Mouse (Mus musculus): ENCODE measurements around the gene Actr3.
"Not testable (repeated sequence)": the region's sequence is repeated elsewhere in the genome, so short reads cannot be mapped to it uniquely, and the experiment has no call there.

The Actr3 gene

DNA sequence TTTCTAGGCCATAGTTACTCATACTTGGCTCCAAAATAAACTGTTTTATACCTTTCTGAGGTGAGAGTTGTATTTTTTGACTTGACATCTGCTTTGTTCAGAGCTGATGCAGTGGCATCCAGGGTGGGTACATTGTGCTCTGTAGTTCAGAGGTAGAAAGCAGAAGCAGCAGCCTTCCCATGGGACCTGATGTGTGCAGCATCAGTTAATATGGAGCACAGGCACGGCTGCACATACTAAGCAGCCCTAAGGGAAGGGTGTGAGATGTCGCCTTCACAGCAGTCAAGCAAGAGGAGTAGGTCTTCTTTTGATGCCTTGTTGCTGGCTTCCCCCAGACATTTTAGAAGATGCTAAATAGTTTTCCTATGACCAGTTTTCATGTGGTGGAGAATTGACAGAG, 3.3 kb upstream of the Actr3 start:
- DNase-seq (ENCODE audit: low spot score): no peak

GRCm38 (mm10) chr1:125437927-125438326, 2.4 kb upstream of the Actr3 start:
- DNase-seq (ENCODE audit: low spot score): no peak

GRCm38 (mm10) chr1:125437161-125437560, 1.6 kb upstream of the Actr3 start:
- no peak for DNase-seq (ENCODE audit: low spot score)

- DNase-seq (ENCODE audit: low spot score): no peak
These were observed 534 bp downstream of the Actr3 start for GRCm38 (mm10) chr1:125435018-125435368.

GRCm38 (mm10) chr1:125434485-125435001, 984 bp downstream of the Actr3 start:
- DNase-seq (ENCODE audit: low spot score): peak; percentile 73

DNA sequence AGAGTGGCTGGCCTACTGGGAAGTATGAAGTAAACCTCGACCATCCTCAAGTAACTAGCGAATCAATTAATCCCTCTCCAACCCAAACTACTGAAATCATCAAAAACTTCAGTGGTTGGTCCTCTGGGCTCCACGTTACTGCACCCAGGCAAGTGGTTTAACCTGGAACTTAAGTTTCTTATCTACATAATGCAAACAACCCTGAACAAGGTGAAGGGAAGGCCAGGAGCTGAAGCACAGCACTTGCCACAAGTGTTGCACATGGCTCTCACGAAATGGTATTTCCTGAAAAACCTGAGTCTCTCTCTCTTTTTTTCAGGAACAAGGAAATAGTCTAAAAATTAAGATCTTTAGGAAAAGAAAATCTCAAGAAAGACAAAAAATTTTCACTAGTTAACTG, 4.2 kb downstream of the Actr3 start:
- DNase-seq (ENCODE audit: low spot score): no peak

- no peak for DNase-seq (ENCODE audit: low spot score)
These were observed 4.8 kb downstream of the Actr3 start for GRCm38 (mm10) chr1:125430737-125431136.

DNA sequence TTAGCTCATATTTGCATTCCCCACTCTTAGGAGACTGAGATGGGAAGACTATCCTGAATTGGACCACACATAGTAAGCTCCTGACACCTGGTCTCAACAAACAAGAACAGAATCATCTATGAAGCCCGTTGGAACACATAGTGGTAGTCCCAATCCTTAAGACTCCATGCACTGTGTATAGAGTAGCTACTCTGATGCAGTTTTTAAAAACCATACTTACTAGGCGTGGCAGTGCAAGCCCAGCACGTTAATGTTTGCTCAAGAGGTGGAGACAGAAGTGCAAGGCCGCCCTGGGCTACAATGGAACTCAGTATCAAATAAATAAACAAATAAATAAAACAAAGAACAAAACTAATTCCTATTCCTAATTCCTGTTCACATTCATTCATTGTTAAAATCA, 5.5 kb downstream of the Actr3 start:
- no peak for DNase-seq (ENCODE audit: low spot score)

GRCm38 (mm10) chr1:125428315-125428714, 7.2 kb downstream of the Actr3 start:
- DNase-seq (ENCODE audit: low spot score): no peak

DNA sequence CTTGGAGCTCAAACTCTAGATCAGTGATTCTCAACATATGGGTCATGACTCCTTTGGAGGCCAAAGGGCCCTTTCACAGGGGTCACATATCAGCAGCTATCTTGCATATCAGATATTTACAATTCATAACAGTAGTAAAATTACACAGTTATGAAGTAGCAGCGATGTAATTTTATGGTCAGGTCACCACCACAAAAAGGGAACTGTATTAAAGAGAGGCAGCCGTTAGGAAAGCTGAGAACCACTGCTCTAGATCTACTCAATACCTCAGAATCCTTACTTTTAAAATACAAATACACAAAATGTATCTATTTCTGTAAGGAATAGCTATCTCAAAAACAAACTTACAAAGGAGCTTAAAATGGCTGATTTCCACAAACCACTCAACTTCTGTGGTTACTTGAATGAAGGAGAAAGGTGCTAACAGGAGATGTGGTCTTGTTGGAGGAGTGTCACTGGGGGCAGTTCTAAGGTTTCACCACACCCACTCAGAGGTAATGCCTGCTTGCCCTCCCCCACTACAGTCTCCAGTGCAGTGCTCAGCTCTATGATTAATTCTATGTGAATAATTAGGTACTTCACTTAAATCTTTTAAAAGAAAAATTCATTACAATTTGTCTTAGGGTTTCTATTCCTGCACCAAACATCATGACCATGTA, 9.0 kb downstream of the Actr3 start:
- DNase-seq (ENCODE audit: low spot score): no peak

DNA sequence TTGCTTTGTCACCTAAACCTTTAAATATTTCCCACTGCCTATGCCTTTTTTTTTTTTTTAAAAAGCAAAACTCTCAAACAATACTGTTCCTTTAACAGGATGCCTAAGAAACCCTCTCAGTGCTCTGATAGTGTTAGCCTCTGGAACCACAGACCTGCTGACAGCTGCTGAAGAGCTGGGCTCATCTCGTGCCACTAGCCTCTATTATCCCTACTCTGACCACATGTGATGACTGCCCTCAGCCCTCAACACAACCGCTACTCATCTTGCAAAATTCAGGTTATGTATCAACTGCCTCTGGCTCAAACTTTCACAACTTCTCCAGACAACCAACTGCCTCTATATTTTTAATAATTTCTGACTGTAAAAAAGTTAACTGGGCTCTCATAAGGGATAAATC, 15.6 kb downstream of the Actr3 start:
- DNase-seq (ENCODE audit: low spot score): peak; percentile 33

DNA sequence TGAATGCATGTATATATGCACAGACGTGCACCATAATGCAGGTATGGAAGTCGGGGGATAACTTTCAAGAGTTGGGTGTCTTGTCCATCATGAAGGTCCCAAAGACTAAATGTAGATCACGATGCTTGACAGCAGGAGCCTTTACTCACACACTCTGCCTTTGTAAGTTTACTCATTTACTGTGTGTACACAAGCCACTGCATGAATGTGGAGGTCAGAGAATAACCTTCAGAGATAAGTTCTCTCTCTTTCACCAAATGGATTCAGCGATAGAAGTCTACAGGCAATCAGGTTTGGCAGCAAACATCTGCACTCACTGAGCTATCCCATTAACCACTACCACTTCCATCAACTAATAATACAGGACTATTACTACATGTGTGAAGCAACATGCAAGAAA, 16.8 kb downstream of the Actr3 start:
- DNase-seq (ENCODE audit: low spot score): no peak

- DNase-seq (ENCODE audit: low spot score): no peak
These were observed 28.3 kb downstream of the Actr3 start for GRCm38 (mm10) chr1:125407220-125407619.

DNA sequence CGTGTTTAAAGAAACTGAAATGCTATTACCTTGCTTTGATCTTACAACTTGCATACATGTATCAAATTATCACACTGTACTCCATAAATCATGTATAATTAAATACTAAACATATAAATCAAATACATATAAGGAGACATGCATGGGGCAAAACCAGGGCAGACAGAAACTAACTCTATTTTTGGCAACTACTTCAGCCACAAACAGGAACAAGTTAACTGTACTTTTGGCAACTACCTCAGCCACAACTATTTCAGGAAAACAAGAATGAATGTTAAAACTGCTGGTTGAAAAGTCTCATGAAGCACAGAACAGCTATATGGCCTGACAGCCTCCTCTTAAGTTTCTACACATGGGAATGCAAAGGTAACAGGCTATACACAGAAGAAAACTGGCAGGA, 40.1 kb downstream of the Actr3 start:
- peak; percentile 27 for DNase-seq (ENCODE audit: low spot score)

GRCm38 (mm10) chr1:125393324-125393723, 42.2 kb downstream of the Actr3 start:
- not testable (repeated sequence) for DNase-seq (ENCODE audit: low spot score)

GRCm38 (mm10) chr1:125390065-125390754, 45.3 kb downstream of the Actr3 start:
- peak; percentile 24 for DNase-seq (ENCODE audit: low spot score)

DNA sequence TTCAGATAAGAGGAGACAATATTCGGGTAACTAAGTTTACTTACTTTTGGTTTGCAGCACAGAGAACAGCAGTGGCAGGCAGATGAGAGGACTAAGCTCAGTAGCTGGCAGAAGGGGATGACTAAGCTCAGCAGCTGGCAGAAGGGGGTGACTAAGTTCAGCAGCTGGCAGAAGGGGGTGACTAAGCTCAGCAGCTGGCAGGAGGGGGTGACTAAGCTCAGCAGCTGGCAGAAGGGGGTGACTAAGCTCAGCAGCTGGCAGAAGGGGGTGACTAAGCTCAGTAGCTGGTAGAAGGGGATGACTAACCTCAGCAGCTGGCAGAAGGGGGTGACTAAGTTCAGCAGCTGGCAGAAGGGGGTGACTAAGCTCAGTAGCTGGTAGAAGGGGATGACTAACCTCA, 45.9 kb downstream of the Actr3 start:
- DNase-seq (ENCODE audit: low spot score): not testable (repeated sequence)

DNA sequence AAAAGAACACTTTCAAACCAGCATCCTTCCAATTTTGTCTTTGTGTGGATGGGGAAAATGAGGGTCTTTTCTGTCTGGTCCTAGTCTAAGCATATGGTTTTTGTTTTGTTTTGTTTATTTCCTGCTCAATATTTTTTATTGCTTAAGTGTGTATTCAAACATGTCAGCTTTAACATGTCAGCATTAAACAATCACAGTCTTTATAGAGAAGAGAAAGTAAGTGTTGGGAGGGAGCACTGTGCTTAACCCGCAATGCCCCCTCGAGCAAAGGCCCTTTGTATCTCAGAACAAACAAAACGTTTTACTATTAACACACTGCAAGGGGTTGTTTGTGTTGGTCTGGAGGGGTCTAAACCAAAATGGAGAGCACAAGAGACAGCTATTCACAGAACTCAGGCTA, 47.2 kb downstream of the Actr3 start:
- DNase-seq (ENCODE audit: low spot score): no peak

GRCm38 (mm10) chr1:125386217-125386616, 49.3 kb downstream of the Actr3 start:
- no peak for DNase-seq (ENCODE audit: low spot score)

- peak; percentile 43 for DNase-seq (ENCODE audit: low spot score)
These were observed 52.9 kb downstream of the Actr3 start for GRCm38 (mm10) chr1:125382622-125383021.

DNA sequence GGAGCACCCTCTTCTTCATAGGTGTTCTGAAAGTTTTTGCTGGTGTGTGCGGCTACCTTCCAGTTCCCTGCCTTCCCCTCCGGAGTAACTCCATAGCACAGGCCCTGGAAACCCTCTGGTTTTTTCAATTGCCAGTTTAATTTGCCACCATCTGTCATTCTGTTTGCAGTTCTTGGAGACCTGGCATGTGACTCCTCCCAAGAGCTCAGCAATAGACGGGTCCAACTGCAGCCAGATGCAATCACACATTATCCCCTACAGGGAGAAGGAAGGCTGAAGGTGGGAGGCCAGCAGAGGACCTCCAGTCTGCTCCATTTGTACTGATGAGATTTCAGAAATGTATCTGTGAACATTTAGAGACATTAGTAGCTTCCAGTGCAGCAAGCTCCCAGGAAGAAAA, 56.6 kb downstream of the Actr3 start:
- DNase-seq (ENCODE audit: low spot score): no peak

GRCm38 (mm10) chr1:125372855-125373254, 62.7 kb downstream of the Actr3 start:
- DNase-seq (ENCODE audit: low spot score): no peak

DNA sequence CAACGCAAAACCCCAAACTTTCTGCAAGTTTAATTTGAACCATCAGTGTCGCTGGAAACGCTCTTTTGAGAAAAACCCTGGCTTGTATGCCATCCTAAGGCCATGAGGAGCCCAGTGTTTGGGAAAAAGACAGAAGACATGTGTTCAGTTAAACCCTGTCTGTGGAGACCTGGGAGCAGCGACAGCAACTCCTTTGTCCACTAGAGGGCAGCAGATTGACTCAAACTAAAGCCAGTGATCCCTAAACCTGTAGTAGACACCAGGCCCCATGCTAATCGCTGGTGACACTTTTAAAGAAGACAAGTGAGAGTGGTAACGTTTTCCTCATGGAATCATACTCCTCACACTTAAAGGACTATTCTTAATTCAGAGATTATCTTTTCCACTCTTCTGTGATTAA, 64.7 kb downstream of the Actr3 start:
- peak; percentile 91 for DNase-seq (ENCODE audit: low spot score)

DNA sequence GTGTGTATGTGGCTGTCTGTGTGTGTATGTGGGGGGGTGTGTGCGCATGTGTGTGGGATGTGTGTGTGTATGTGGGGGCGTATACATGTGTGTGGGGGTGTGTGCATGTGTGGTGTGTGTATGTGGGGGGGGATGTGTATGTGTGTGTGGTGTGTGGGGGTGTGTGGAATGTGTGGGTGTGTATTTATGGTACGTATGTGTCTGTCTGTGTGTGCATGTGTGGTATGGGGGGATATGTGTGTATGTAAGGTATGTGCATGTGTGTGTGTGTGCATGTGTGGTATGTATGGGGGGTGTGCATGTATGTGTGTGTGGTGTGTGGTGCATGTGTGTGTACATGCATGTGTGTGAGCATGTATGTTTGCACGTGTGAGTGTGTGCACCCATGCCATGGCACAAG, 70.0 kb downstream of the Actr3 start:
- DNase-seq (ENCODE audit: low spot score): no peak

All from adipocyte (in vitro differentiated cells).